Mouse (Mus musculus) liver (tissue): ENCODE data around the gene Slc26a3.

Experiments
- DNase-seq: peaks from one replicate; pipeline ENCODE4 v3.0.0-alpha.2; 2020; ENCODE audit warnings: mixed read lengths

The Slc26a3 gene

GRCm38 (mm10) chr12:31521371-31521770 is 130.7 kb downstream of the Slc26a3 start:
- no peak for DNase-seq
